Mouse (Mus musculus): ENCODE results near the gene Ranbp9. TPM values are rescaled to one million over a fixed set of nuclear protein-coding genes. Genes with fewer than 3 reads are reported as not detected.

Ranbp9 gene
- polyA plus RNA-seq, 1 experiment from 2014 or later: 68.0 TPM

GRCm38 (mm10) chr13:43412311-43412710 is 68.8 kb downstream of the Ranbp9 start:
- no peaks in the 10 kb centered on the region for H3K27me3 ChIP-seq
- peak; percentile 9 for DNase-seq (ENCODE audit: low read depth, low spot score)
- ChIA-PET CTCF (no interaction called here), POLR2A (no interaction called here)
- TF ChIP-seq CTCF (IDR thresholded peaks at IDR 0.05): no peak
- in situ Hi-C loops (cut with MboI; ENCODE audit: low pct_unique_long_range_greater_than_20kb): no loop called here
- no peak for ATAC-seq

- TF ChIP-seq CTCF (IDR thresholded peaks at IDR 0.05): no peak
- ATAC-seq (no peak), DNase-seq (ENCODE audit: low read depth, low spot score) (no peak)
- in situ Hi-C loops (cut with MboI; ENCODE audit: low pct_unique_long_range_greater_than_20kb): no loop called here
- ChIA-PET CTCF (interaction anchor here (1.0 to 1.2 kb wide), 3 partner anchors 34 to 80 kb away, joined by 3 read pairs; partner anchors contain the start of gene Sirt5), POLR2A (no interaction called here)
- no peaks in the 10 kb centered on the region for H3K27me3 ChIP-seq
These were observed 81.5 kb downstream of the Ranbp9 start for GRCm38 (mm10) chr13:43399576-43399975.

- no peaks in the 10 kb centered on the region for H3K27me3 ChIP-seq
- peak; percentile 97 for TF ChIP-seq CTCF (IDR thresholded peaks at IDR 0.05)
- ATAC-seq (peak; percentile 76), DNase-seq (ENCODE audit: low read depth, low spot score) (peak; percentile 56)
- in situ Hi-C loops (cut with MboI; ENCODE audit: low pct_unique_long_range_greater_than_20kb): no loop called here
- POLR2A ChIA-PET: interaction anchor here (0.6 to 1.4 kb wide), 7 partner anchors 24 to 228 kb away, joined by 3 to 4 read pairs (median 3); partner anchors contain the start of gene Tbc1d7
- CTCF ChIA-PET: interaction anchor here (0.8 to 1.2 kb wide), 7 partner anchors 10 to 159 kb away, joined by 3 to 4 read pairs (median 3); partner anchors contain the start of gene Sirt5
These were observed 82.6 kb downstream of the Ranbp9 start, which contains the start of gene Nol7 for GRCm38 (mm10) chr13:43398297-43399080. TSS of gene Nol7 (plus strand) at chr13:43398390.

GRCm38 (mm10) chr13:43397700-43398296 is 83.3 kb downstream of the Ranbp9 start:
- ChIA-PET POLR2A (interaction anchor here (0.6 to 1.4 kb wide), 4 partner anchors 23 to 227 kb away, joined by 3 to 4 read pairs (median 4); partner anchors contain the start of gene Tbc1d7), CTCF (interaction anchor here (0.8 kb wide), 1 partner anchor 158 kb away, joined by 3 read pairs; no protein-coding TSS in a partner anchor)
- no peak for ATAC-seq
- in situ Hi-C loops (cut with MboI; ENCODE audit: low pct_unique_long_range_greater_than_20kb): no loop called here
- TF ChIP-seq CTCF (IDR thresholded peaks at IDR 0.05): no peak
- no peaks in the 10 kb centered on the region for H3K27me3 ChIP-seq
- DNase-seq (ENCODE audit: low read depth, low spot score): no peak

GRCm38 (mm10) chr13:43385321-43385720 is 95.8 kb downstream of the Ranbp9 start:
- no peaks in the 10 kb centered on the region for H3K27me3 ChIP-seq
- TF ChIP-seq CTCF (IDR thresholded peaks at IDR 0.05): no peak
- ATAC-seq (no peak), DNase-seq (ENCODE audit: low read depth, low spot score) (no peak)
- ChIA-PET CTCF (no interaction called here), POLR2A (no interaction called here)
- in situ Hi-C loops (cut with MboI; ENCODE audit: low pct_unique_long_range_greater_than_20kb): no loop called here

- H3K27me3 ChIP-seq: no peaks in the 10 kb centered on the region
- in situ Hi-C loops (cut with MboI; ENCODE audit: low pct_unique_long_range_greater_than_20kb): no loop called here
- CTCF ChIA-PET: interaction anchor here (1.2 kb wide), 1 partner anchor 15 kb away, joined by 4 read pairs; no protein-coding TSS in a partner anchor
- POLR2A ChIA-PET: no interaction called here
- TF ChIP-seq CTCF (IDR thresholded peaks at IDR 0.05): no peak
- no peak for ATAC-seq
- no peak for DNase-seq (ENCODE audit: low read depth, low spot score)
These were observed 101.1 kb downstream of the Ranbp9 start for GRCm38 (mm10) chr13:43379989-43380388.

- TF ChIP-seq CTCF (IDR thresholded peaks at IDR 0.05): no peak
- CTCF ChIA-PET: no interaction called here
- no peaks in the 10 kb centered on the region for H3K27me3 ChIP-seq
- in situ Hi-C loops (cut with MboI; ENCODE audit: low pct_unique_long_range_greater_than_20kb): no loop called here
- DNase-seq (ENCODE audit: low read depth, low spot score): no peak
- POLR2A ChIA-PET: interaction anchor here (1.0 kb wide), 1 partner anchor 23 kb away, joined by 3 read pairs; the partner anchor contains the start of gene Nol7
- no peak for ATAC-seq
These were observed 106.1 kb downstream of the Ranbp9 start for GRCm38 (mm10) chr13:43374918-43375432.

GRCm38 (mm10) chr13:43374205-43374604 is 106.9 kb downstream of the Ranbp9 start:
- H3K27me3 ChIP-seq: no peaks in the 10 kb centered on the region
- no peak for TF ChIP-seq CTCF (IDR thresholded peaks at IDR 0.05)
- no peak for DNase-seq (ENCODE audit: low read depth, low spot score)
- POLR2A ChIA-PET: interaction anchor here (1.0 kb wide), 1 partner anchor 24 kb away, joined by 3 read pairs; the partner anchor contains the start of gene Nol7
- CTCF ChIA-PET: interaction anchor here (1.2 kb wide), 1 partner anchor 9 kb away, joined by 4 read pairs; the partner anchor contains the start of gene Sirt5
- in situ Hi-C loops (cut with MboI; ENCODE audit: low pct_unique_long_range_greater_than_20kb): no loop called here
- ATAC-seq: no peak

- in situ Hi-C loops (cut with MboI; ENCODE audit: low pct_unique_long_range_greater_than_20kb): no loop called here
- no peaks in the 10 kb centered on the region for H3K27me3 ChIP-seq
- no peak for DNase-seq (ENCODE audit: low read depth, low spot score)
- no peak for ATAC-seq
- ChIA-PET CTCF (no interaction called here), POLR2A (interaction anchor here (0.6 kb wide), 1 partner anchor 25 kb away, joined by 4 read pairs; the partner anchor contains the start of gene Nol7)
- TF ChIP-seq CTCF (IDR thresholded peaks at IDR 0.05): no peak
These were observed 108.2 kb downstream of the Ranbp9 start for GRCm38 (mm10) chr13:43372892-43373291.

GRCm38 (mm10) chr13:43370063-43370462 is 111.0 kb downstream of the Ranbp9 start:
- in situ Hi-C loops (cut with MboI; ENCODE audit: low pct_unique_long_range_greater_than_20kb): no loop called here
- CTCF ChIA-PET: no interaction called here

More at GRCm38 (mm10) chr13:43370063-43370462, 111.0 kb downstream of the Ranbp9 start:
- no peak for DNase-seq (ENCODE audit: low read depth, low spot score)
- no peak for ATAC-seq
- H3K27me3 ChIP-seq: no peaks in the 10 kb centered on the region
- no peak for TF ChIP-seq CTCF (IDR thresholded peaks at IDR 0.05)
- POLR2A ChIA-PET: no interaction called here
